Mouse (Mus musculus) lung, adult 2 months (tissue): ENCODE results near the gene Gm21663.
"Not testable (repeated sequence)": the region's sequence is repeated elsewhere in the genome, so short reads cannot be mapped to it uniquely, and the experiment has no call there.

Experiments used
- CTCF ChIP-seq: fragments of 200-500 bp; IDR thresholded peaks from 2 replicates; pipeline ENCODE4 v1.5.1; 2011; ENCODE audit warnings: mild to moderate bottlenecking, low read length, control low read depth; ENCODE audit not compliant: insufficient read depth
- POLR2A ChIP-seq: fragments of 200-500 bp; IDR thresholded peaks from 2 replicates; pipeline ENCODE4 v1.6.1; 2011; ENCODE audit warnings: low read depth, mild to moderate bottlenecking, control low read depth, low read length, borderline replicate concordance; ENCODE audit errors: extremely low read depth

DNA sequence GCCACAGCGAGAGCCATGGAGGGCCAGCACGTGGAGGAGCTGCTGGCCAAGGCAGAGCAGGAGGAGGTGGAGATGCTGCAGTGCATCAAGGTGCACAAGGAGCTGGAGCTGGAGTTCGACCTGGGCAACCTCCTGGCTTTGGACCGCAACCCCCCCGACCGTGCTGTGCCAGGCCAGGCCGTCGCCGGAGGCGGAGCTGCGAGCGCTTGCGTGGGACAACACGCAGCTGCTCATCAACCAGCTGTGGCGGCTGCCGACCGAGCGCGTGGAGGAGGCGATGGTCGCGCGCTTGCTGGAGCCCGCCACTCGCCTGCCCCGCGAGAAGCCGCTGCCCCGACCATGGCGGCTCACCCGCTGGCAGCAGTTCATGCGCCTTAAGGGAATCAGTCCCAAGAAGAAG is 14.4 kb upstream of the Gm21663 start:
- TF ChIP-seq POLR2A, CTCF: not testable (repeated sequence)
